Mouse (Mus musculus) embryonic fibroblast, embryonic 13.5 days (primary cell): ENCODE results near the gene Slc8a1. TPM values are rescaled to one million over a fixed set of nuclear protein-coding genes. Genes with fewer than 3 reads are reported as not detected.

Experiments
- H3K27ac ChIP-seq: 2 replicates; pipeline ENCODE4 v1.5.1; 2012; ENCODE audit warnings: low read length, control low read depth, inconsistent platforms; ENCODE audit not compliant: insufficient read depth
- H3K4me1 ChIP-seq: 2 replicates; pipeline ENCODE4 v1.6.1; 2011; ENCODE audit warnings: low read length; ENCODE audit not compliant: control insufficient read depth, insufficient read depth
- H3K4me3 ChIP-seq: 2 replicates; pipeline ENCODE4 v1.5.1; 2011; ENCODE audit warnings: mild to moderate bottlenecking, control low read depth, low read length; ENCODE audit not compliant: insufficient read depth
- CTCF ChIP-seq: IDR thresholded peaks from 2 replicates; pipeline ENCODE4 v1.5.1; 2011; ENCODE audit warnings: mild to moderate bottlenecking, control low read depth, low read length, moderate library complexity, borderline replicate concordance; ENCODE audit not compliant: insufficient read depth
- POLR2A ChIP-seq: IDR thresholded peaks from 2 replicates; pipeline ENCODE4 v1.6.1; 2011; ENCODE audit warnings: low read depth, mild to moderate bottlenecking, control low read depth, low read length, moderate library complexity
- polyA plus RNA-seq: library from polyadenylated mRNA; stranded (reverse); fragments of >200 nt; gene quantifications from 2 replicates; pipeline ENCODE4 v1.2.4, GENCODE M21; 2011; ENCODE audit warnings: low read depth; ENCODE audit not compliant: missing spikeins, insufficient read length

Slc8a1 gene
- polyA plus RNA-seq, 1 experiment, result 22.9 TPM

DNA sequence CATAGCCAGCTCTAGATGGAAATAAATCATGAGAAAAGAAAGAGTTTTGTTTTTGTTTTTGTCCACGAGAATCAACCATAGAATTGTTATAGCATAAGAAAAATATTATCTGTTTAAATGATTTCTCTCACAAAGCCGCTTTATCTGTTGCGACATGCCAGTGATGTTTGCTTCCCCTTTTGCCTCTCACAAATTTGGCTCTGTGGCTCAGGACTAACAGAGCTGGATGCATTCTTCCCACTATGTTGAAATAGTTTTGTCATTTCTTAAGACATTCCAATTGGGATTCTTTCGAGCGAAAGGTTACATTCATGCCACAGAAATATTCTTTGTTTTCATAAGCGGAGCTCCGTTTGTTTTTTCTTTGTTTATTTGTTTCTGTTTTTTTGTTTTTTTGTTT, 359.7 kb downstream of the Slc8a1 start:
- H3K4me1 ChIP-seq, result no peaks in the 10 kb centered on the region
- H3K4me3 ChIP-seq, result no peak overlapping the region
- TF ChIP-seq CTCF (no peak), POLR2A (no peak)
- H3K27ac ChIP-seq, result no peak overlapping the region

DNA sequence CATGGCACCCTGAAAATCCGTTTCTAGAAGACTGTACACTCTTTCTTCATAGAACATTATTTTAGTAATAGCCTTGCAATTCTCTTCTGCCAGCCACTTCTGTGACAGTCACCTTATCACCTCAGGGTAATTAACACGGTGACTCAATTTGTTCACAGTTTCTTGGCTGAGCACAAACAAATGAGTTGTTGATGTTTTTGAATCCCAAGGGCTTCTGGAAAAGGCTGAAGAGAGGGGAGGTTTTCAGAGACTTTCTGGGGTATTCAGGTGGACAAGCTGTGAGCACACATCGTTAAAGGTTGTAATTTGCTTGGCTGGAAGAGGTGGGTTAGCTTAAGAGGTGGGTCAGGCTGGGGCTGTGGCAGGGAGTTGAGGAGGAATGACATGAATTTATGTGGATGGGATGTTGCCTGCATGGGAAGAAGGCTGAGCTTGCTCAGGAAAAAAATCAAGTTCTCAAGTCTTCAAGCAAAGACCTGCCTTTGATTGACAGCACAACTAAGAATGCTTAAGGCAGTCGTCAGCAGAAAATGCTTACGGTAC, 360.3 kb downstream of the Slc8a1 start:
- TF ChIP-seq POLR2A, result no peak
- no peak for TF ChIP-seq CTCF
- no peak overlapping the region for H3K4me3 ChIP-seq
- no peak overlapping the region for H3K27ac ChIP-seq
- H3K4me1 ChIP-seq, result no peaks in the 10 kb centered on the region

GRCm38 (mm10) chr17:81377195-81377594, 361.0 kb downstream of the Slc8a1 start:
- no peak overlapping the region for H3K4me3 ChIP-seq
- no peak overlapping the region for H3K27ac ChIP-seq
- no peaks in the 10 kb centered on the region for H3K4me1 ChIP-seq
- TF ChIP-seq CTCF (no peak), POLR2A (no peak)

DNA sequence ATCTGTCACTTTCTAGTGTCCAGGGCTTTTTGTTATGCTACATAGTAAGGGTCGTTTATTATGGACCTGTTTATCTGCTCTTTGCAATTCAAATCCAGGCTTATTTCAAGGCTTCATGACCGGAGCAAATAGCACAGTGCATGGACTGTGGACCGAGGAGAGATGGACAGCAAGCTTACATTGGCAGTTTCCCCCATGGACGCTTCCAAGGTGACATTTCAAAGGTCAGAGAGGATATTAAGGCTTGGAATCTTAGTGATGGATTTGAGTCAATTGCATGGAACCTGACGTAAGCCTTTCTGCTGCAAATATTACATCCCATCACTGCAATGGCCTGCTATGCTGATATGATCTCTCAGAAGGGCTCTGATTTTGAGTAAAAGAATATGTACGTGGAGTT, 362.3 kb downstream of the Slc8a1 start:
- Histone ChIP-seq H3K4me1 (no peaks in the 10 kb centered on the region), H3K27ac (no peak overlapping the region), H3K4me3 (no peak overlapping the region)
- TF ChIP-seq POLR2A (no peak), CTCF (no peak)

- Histone ChIP-seq H3K4me3 (no peak overlapping the region), H3K27ac (no peak overlapping the region), H3K4me1 (no peaks in the 10 kb centered on the region)
- TF ChIP-seq POLR2A, result no peak
- TF ChIP-seq CTCF, result no peak
Observed at GRCm38 (mm10) chr17:81369036-81369435, 369.1 kb downstream of the Slc8a1 start.

DNA sequence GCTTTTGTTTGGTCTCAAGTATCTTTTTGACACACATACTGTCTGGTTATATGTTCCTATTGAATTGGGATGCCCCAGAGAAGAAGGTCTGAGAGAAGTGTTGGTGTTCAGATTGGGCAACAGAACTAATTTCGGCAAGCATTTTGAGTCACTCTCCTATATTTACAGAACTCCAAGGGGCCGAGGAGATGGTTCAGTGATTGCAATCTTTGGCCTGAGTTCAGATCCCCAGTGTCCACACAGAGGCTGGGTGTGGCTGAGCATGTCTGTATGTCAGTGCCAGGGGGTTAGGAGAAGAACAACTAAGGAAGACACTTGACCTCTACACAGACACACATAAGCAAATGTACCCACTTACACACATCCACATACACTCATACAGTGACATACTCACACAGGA, 369.7 kb downstream of the Slc8a1 start:
- TF ChIP-seq CTCF (no peak), POLR2A (no peak)
- H3K27ac ChIP-seq, result no peak overlapping the region
- H3K4me3 ChIP-seq, result no peak overlapping the region
- H3K4me1 ChIP-seq, result no peaks in the 10 kb centered on the region

- no peak overlapping the region for H3K27ac ChIP-seq
- H3K4me3 ChIP-seq, result no peak overlapping the region
- H3K4me1 ChIP-seq, result no peaks in the 10 kb centered on the region
- TF ChIP-seq POLR2A (no peak), CTCF (no peak)
Observed at GRCm38 (mm10) chr17:81363368-81363767, 374.8 kb downstream of the Slc8a1 start.

DNA sequence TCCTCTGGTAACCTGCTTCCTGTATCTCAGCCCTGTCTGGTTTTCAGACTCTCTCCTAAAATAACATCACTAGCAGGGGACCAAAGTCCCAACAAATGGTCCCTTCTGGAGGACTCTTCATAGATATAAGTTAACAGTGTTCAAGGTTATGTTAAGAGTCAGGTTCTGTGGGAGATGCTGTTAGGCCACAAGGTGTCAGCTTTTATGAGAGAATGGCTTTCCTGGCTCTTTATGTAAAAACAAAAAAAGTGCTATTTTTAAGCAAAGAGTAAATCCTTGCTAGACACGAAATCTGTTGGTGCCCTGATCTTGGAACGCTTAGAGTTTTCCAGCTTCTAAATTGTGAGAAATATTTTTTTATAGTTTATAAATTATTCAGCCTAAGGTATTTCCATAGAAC, 377.6 kb downstream of the Slc8a1 start:
- no peak overlapping the region for H3K27ac ChIP-seq
- TF ChIP-seq POLR2A (no peak), CTCF (no peak)
- H3K4me3 ChIP-seq, result no peak overlapping the region
- no peaks in the 10 kb centered on the region for H3K4me1 ChIP-seq

GRCm38 (mm10) chr17:81360032-81360431, 378.1 kb downstream of the Slc8a1 start:
- Histone ChIP-seq H3K27ac (no peak overlapping the region), H3K4me1 (no peaks in the 10 kb centered on the region), H3K4me3 (no peak overlapping the region)
- TF ChIP-seq CTCF (no peak), POLR2A (no peak)

GRCm38 (mm10) chr17:81336024-81336754, 402.0 kb downstream of the Slc8a1 start:
- Histone ChIP-seq H3K4me1 (no peaks in the 10 kb centered on the region; the same call in 1 of the 2 replicates), H3K4me3 (no peak overlapping the region), H3K27ac (no peak overlapping the region)
- no peak for TF ChIP-seq POLR2A
- no peak for TF ChIP-seq CTCF

DNA sequence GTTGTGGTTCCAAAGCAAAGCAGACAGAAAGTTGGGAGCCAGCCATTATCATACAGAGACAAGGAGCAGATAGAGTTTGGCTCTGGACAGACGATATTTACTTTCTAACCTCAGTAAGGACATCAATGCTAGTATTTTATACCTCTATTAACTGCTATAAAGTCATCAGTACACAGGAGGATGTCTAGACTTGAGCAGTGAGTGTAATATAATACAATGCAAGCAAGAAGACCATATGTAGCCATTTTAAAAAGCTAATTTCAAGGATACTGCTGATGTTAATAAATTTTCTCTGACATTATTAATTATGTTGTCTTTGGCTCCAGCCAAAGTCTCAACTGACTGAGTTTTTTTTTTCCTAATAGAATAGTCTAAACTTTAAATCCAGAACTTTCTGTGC, 402.7 kb downstream of the Slc8a1 start:
- TF ChIP-seq CTCF, result no peak
- no peak for TF ChIP-seq POLR2A
- H3K27ac ChIP-seq, result no peak overlapping the region
- H3K4me1 ChIP-seq, result no peaks in the 10 kb centered on the region; the same call in 1 of the 2 replicates
- no peak overlapping the region for H3K4me3 ChIP-seq
